Mouse (Mus musculus): Measurements from ENCODE around the gene Mapk6. TPM values are rescaled to one million over a fixed set of nuclear protein-coding genes. Genes with fewer than 3 reads are reported as not detected.
"Not testable (repeated sequence)": the region's sequence is repeated elsewhere in the genome, so short reads cannot be mapped to it uniquely, and the experiment has no call there.

The Mapk6 gene
- total and polyA plus RNA-seq, 2 experiments from 2014 or later = 33.6 to 36.2 TPM

- H3K27ac ChIP-seq (ENCODE audit: low read depth) = no peak overlapping the region
- 63% methylated on average over 1 of the region's 1 CpGs for WGBS
- H3K4me3 ChIP-seq (ENCODE audit: low read depth, low read length) = no peak overlapping the region
- DNase-seq (ENCODE audit: low spot score) (no peak), ATAC-seq (ENCODE audit: insufficient read depth, low read depth) (no peak)
- H3K9ac ChIP-seq (replicated peaks; ENCODE audit: low read depth, low read length) = no peak overlapping the region
- H3K36me3 ChIP-seq (replicated peaks; ENCODE audit: control insufficient read depth, insufficient read depth, low read length) = no peaks in the 10 kb centered on the region
- H3K4me2 ChIP-seq (ENCODE audit: low read depth, low read length) = no peak overlapping the region
- no peak for TF ChIP-seq CTCF (IDR thresholded peaks at IDR 0.05; ENCODE audit: low read depth)
- TF ChIP-seq EP300 (IDR thresholded peaks at IDR 0.05; ENCODE audit: low read depth) = no peak
- no peaks in the 10 kb centered on the region for H3K4me1 ChIP-seq (ENCODE audit: control insufficient read depth, insufficient read depth)
- no peaks in the 10 kb centered on the region for H3K9me3 ChIP-seq (replicated peaks; ENCODE audit: control insufficient read depth, low read length)
- no peaks in the 10 kb centered on the region for H3K27me3 ChIP-seq (ENCODE audit: control insufficient read depth, insufficient read depth, low read length)
Measured at GRCm38 (mm10) chr9:75376428-75376827, 33.4 kb downstream of the Mapk6 start.

- no peaks in the 10 kb centered on the region for H3K4me1 ChIP-seq (ENCODE audit: control insufficient read depth, insufficient read depth)
- ATAC-seq (ENCODE audit: insufficient read depth, low read depth) = no peak
Measured at GRCm38 (mm10) chr9:75375606-75376005, 34.2 kb downstream of the Mapk6 start.

GRCm38 (mm10) chr9:75368779-75369178 lies 41.0 kb downstream of the Mapk6 start:
- WGBS = 49% methylated on average over 3 of the region's 3 CpGs

More at GRCm38 (mm10) chr9:75375606-75376005, 34.2 kb downstream of the Mapk6 start:
- WGBS = 90% methylated on average over 9 of the region's 9 CpGs
- Histone ChIP-seq H3K4me2 (ENCODE audit: low read depth, low read length) (no peak overlapping the region), H3K4me3 (ENCODE audit: low read depth, low read length) (no peak overlapping the region), H3K9me3 (replicated peaks; ENCODE audit: control insufficient read depth, low read length) (no peaks in the 10 kb centered on the region), H3K27ac (ENCODE audit: low read depth) (no peak overlapping the region), H3K27me3 (ENCODE audit: control insufficient read depth, insufficient read depth, low read length) (no peaks in the 10 kb centered on the region), H3K9ac (replicated peaks; ENCODE audit: low read depth, low read length) (no peak overlapping the region), H3K36me3 (replicated peaks; ENCODE audit: control insufficient read depth, insufficient read depth, low read length) (no peaks in the 10 kb centered on the region)
- no peak for DNase-seq (ENCODE audit: low spot score)
- TF ChIP-seq EP300 (IDR thresholded peaks at IDR 0.05; ENCODE audit: low read depth) (no peak), CTCF (IDR thresholded peaks at IDR 0.05; ENCODE audit: low read depth) (no peak)

GRCm38 (mm10) chr9:75366191-75366590 lies 43.6 kb downstream of the Mapk6 start:
- Histone ChIP-seq H3K9ac (replicated peaks; ENCODE audit: low read depth, low read length) (no peak overlapping the region), H3K36me3 (replicated peaks; ENCODE audit: control insufficient read depth, insufficient read depth, low read length) (no peaks in the 10 kb centered on the region), H3K27me3 (ENCODE audit: control insufficient read depth, insufficient read depth, low read length) (no peaks in the 10 kb centered on the region), H3K4me2 (ENCODE audit: low read depth, low read length) (no peak overlapping the region), H3K9me3 (replicated peaks; ENCODE audit: control insufficient read depth, low read length) (no peaks in the 10 kb centered on the region), H3K27ac (ENCODE audit: low read depth) (no peak overlapping the region), H3K4me3 (ENCODE audit: low read depth, low read length) (no peak overlapping the region), H3K4me1 (ENCODE audit: control insufficient read depth, insufficient read depth) (peaks cover 8% of the 10 kb centered on the region; the same call in 1 of the 2 replicates)
- no peak for ATAC-seq (ENCODE audit: insufficient read depth, low read depth)
- no peak for TF ChIP-seq CTCF (IDR thresholded peaks at IDR 0.05; ENCODE audit: low read depth)
- no peak for TF ChIP-seq EP300 (IDR thresholded peaks at IDR 0.05; ENCODE audit: low read depth)
- 66% methylated on average over 5 of the region's 5 CpGs for WGBS
- DNase-seq (ENCODE audit: low spot score) = no peak

More at GRCm38 (mm10) chr9:75368779-75369178, 41.0 kb downstream of the Mapk6 start:
- no peak overlapping the region for H3K4me3 ChIP-seq (ENCODE audit: low read depth, low read length)
- DNase-seq (ENCODE audit: low spot score) (no peak), ATAC-seq (ENCODE audit: insufficient read depth, low read depth) (no peak)
- no peak overlapping the region for H3K4me2 ChIP-seq (ENCODE audit: low read depth, low read length)
- H3K4me1 ChIP-seq (ENCODE audit: control insufficient read depth, insufficient read depth) = no peaks in the 10 kb centered on the region
- no peak overlapping the region for H3K9ac ChIP-seq (replicated peaks; ENCODE audit: low read depth, low read length)
- H3K27ac ChIP-seq (ENCODE audit: low read depth) = no peak overlapping the region
- TF ChIP-seq EP300 (IDR thresholded peaks at IDR 0.05; ENCODE audit: low read depth) (no peak), CTCF (IDR thresholded peaks at IDR 0.05; ENCODE audit: low read depth) (no peak)
- no peaks in the 10 kb centered on the region for H3K36me3 ChIP-seq (replicated peaks; ENCODE audit: control insufficient read depth, insufficient read depth, low read length)
- H3K27me3 ChIP-seq (ENCODE audit: control insufficient read depth, insufficient read depth, low read length) = no peaks in the 10 kb centered on the region
- no peaks in the 10 kb centered on the region for H3K9me3 ChIP-seq (replicated peaks; ENCODE audit: control insufficient read depth, low read length)

DNA sequence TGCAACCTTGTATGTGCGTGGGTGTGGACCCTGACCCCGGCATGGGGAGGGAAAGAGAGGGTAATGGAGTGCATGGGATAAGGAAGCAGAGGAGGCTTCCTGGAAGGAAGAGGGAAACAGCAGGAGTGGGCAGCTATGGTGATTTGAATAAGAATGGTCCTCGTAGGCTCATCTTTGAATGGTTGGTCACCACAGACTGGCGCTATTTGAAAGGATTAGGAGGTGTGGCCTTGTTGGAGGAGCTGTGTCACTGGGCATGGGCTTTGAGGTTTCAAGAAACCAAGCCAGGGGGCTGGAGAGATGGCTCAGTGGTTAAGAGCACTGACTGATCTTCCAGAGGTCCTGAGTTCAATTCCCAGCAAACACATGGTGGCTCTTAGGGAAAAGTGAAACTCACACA lies 44.6 kb downstream of the Mapk6 start:
- ATAC-seq (ENCODE audit: insufficient read depth, low read depth) (no peak), DNase-seq (ENCODE audit: low spot score) (no peak)
- Histone ChIP-seq H3K4me1 (ENCODE audit: control insufficient read depth, insufficient read depth) (peaks cover 8% of the 10 kb centered on the region; the same call in 1 of the 2 replicates), H3K36me3 (replicated peaks; ENCODE audit: control insufficient read depth, insufficient read depth, low read length) (no peaks in the 10 kb centered on the region), H3K4me3 (ENCODE audit: low read depth, low read length) (no peak overlapping the region), H3K9me3 (replicated peaks; ENCODE audit: control insufficient read depth, low read length) (no peaks in the 10 kb centered on the region), H3K27ac (ENCODE audit: low read depth) (no peak overlapping the region), H3K27me3 (ENCODE audit: control insufficient read depth, insufficient read depth, low read length) (no peaks in the 10 kb centered on the region), H3K4me2 (ENCODE audit: low read depth, low read length) (no peak overlapping the region), H3K9ac (replicated peaks; ENCODE audit: low read depth, low read length) (no peak overlapping the region)
- TF ChIP-seq CTCF (IDR thresholded peaks at IDR 0.05; ENCODE audit: low read depth) = no peak
- no peak for TF ChIP-seq EP300 (IDR thresholded peaks at IDR 0.05; ENCODE audit: low read depth)
- WGBS = 70% methylated on average over 4 of the region's 4 CpGs

DNA sequence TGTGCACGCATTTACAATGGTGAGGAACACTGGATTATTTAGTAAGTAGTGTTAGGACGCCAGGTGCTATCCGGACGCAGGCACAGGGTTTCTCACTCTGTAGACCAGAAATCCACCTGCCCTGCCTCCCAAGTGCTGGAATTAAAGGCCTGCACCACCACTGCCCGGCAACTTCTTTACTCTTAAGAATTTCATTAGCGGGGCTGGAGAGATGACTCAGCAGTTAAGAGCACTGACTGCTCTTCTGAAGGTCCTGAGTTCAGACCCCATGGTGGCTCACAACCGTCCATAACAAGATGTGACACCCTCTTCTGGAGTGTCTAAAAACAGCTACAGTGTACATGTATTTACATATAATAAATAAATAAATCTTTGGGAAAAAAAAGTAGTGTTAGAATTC lies 46.1 kb downstream of the Mapk6 start:
- not testable (repeated sequence) for H3K4me1 ChIP-seq (ENCODE audit: control insufficient read depth, insufficient read depth); H3K27ac ChIP-seq (ENCODE audit: low read depth); DNase-seq (ENCODE audit: low spot score); H3K36me3 ChIP-seq (replicated peaks; ENCODE audit: control insufficient read depth, insufficient read depth, low read length); H3K27me3 ChIP-seq (ENCODE audit: control insufficient read depth, insufficient read depth, low read length); H3K9me3 ChIP-seq (replicated peaks; ENCODE audit: control insufficient read depth, low read length); H3K4me3 ChIP-seq (ENCODE audit: low read depth, low read length); ATAC-seq (ENCODE audit: insufficient read depth, low read depth); H3K4me2 ChIP-seq (ENCODE audit: low read depth, low read length); H3K9ac ChIP-seq (replicated peaks; ENCODE audit: low read depth, low read length)
- 75% methylated on average over 7 of the region's 7 CpGs for WGBS

All from heart, postnatal 0 days (tissue).